Mouse (Mus musculus) cortical plate, adult 2 months (tissue): ENCODE measurements around the gene Rnf225.

Source experiments
- CTCF ChIP-seq: fragments of 200-500 bp; IDR thresholded peaks from 2 replicates; pipeline ENCODE4 v1.5.1; 2011; ENCODE audit warnings: mild to moderate bottlenecking, control low read depth, low read length; ENCODE audit not compliant: insufficient read depth; ENCODE audit errors: extremely low read depth
- POLR2A ChIP-seq: fragments of 200-500 bp; IDR thresholded peaks from 2 replicates; pipeline ENCODE4 v1.6.1; 2011; ENCODE audit warnings: mild to moderate bottlenecking, low read length, control low read depth; ENCODE audit not compliant: insufficient read depth; ENCODE audit errors: extremely low read depth

DNA sequence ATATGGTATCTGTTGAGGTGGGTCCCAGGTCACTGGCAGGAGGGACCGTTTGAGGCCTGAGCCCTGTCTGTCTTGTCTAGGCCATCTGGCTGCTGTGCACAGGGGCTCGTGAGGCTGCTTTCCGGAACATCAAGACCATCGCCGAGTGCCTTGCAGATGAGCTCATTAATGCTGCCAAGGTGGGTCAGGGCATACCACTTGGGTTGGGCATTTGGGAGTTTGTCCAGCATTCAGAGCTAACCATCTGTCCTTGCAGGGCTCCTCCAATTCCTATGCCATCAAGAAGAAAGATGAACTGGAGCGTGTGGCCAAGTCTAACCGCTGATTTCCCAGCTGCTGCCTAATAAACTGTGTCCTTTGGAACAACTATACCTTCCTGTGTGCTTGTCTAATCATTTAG is 900 bp upstream of the Rnf225 start:
- no peak for TF ChIP-seq CTCF
- TF ChIP-seq POLR2A: no peak
